Mouse (Mus musculus): ENCODE results near the gene Entpd3. TPM values are rescaled to one million over a fixed set of nuclear protein-coding genes. Genes with fewer than 3 reads are reported as not detected.

The Entpd3 gene
- polyA plus RNA-seq, 1 experiment from 2014 or later: not detected

Other genes starting within 250 kb of the Entpd3 start
- not detected in 3 replicates for gene Myrip, start 238.3 kb upstream of the Entpd3 start, polyA plus RNA-seq (2018)
- gene Eif1b, start 47.6 kb upstream of the Entpd3 start, polyA plus RNA-seq (2018): 57.9 to 84.6 TPM (median 76.0 TPM) in 3 replicates
- 472 to 610 TPM (median 566 TPM) in 3 replicates for gene Rpl14, start 31.6 kb downstream of the Entpd3 start, polyA plus RNA-seq (2018)

Measured in macrophage (primary cell).